Mouse (Mus musculus) thymus, adult 2 months (tissue): Measurements from ENCODE around the gene Cnfn. TPM values are rescaled to one million over a fixed set of nuclear protein-coding genes. Genes with fewer than 3 reads are reported as not detected.

Source experiments
- DNase-seq: peaks from one replicate; pipeline ENCODE4 v3.0.0; 2021
- H3K27ac ChIP-seq: fragments of 200-500 bp; 2 replicates; pipeline ENCODE4 v1.5.1; 2012; ENCODE audit warnings: low read length, control low read depth; ENCODE audit not compliant: control insufficient read depth, insufficient read depth
- H3K27me3 ChIP-seq: fragments of 200-500 bp; 2 replicates; pipeline ENCODE4 v1.6.1; 2012; ENCODE audit warnings: mild to moderate bottlenecking, low read length, moderate library complexity, mixed read lengths; ENCODE audit not compliant: control insufficient read depth, insufficient read depth
- H3K36me3 ChIP-seq: fragments of 200-500 bp; 2 replicates; pipeline ENCODE4 v1.6.1; 2012; ENCODE audit warnings: mild to moderate bottlenecking, low read length, moderate library complexity; ENCODE audit not compliant: control insufficient read depth, insufficient read depth
- H3K4me1 ChIP-seq: fragments of 200-500 bp; replicated peaks from 2 replicates; pipeline ENCODE4 v1.6.1; 2012; ENCODE audit warnings: low read length; ENCODE audit not compliant: control insufficient read depth, insufficient read depth
- H3K4me3 ChIP-seq: fragments of 200-500 bp; 2 replicates; pipeline ENCODE4 v1.5.1; 2012; ENCODE audit warnings: mild to moderate bottlenecking, low read length, control low read depth, moderate library complexity; ENCODE audit not compliant: control insufficient read depth, insufficient read depth
- CTCF ChIP-seq: fragments of 200-500 bp; IDR thresholded peaks from 2 replicates; pipeline ENCODE4 v1.5.1; 2012; ENCODE audit warnings: mild to moderate bottlenecking, control low read depth, low read length, moderate library complexity, borderline replicate concordance; ENCODE audit not compliant: control insufficient read depth, poor library complexity, insufficient read depth; ENCODE audit errors: extremely low read depth
- POLR2A ChIP-seq: fragments of 200-500 bp; IDR thresholded peaks from 2 replicates; pipeline ENCODE4 v1.6.1; 2012; ENCODE audit warnings: mild to moderate bottlenecking, low read length, control low read depth, moderate library complexity; ENCODE audit not compliant: control insufficient read depth, poor library complexity, insufficient read depth; ENCODE audit errors: extremely low read depth
- WGBS: fragments of 180-500 bp; shearing (Covaris S2); methylation state at CpG from one replicate; pipeline ENCODE4 v1.1.7; 2018; 5-methylcytosine and 5-hydroxymethylcytosine counted together
- polyA plus RNA-seq: library from polyadenylated mRNA; depleted of rRNA; stranded (reverse); fragments of >200 nt; gene quantifications from 2 replicates; pipeline ENCODE4 v1.2.3, GENCODE M21; 2012; rRNA removed

The Cnfn gene
- polyA plus RNA-seq, 1 experiment, result 20.6 TPM

- WGBS, result 98% methylated on average over 2 of the region's 2 CpGs
- H3K4me1 ChIP-seq, result no peaks in the 10 kb centered on the region
- no peaks in the 10 kb centered on the region for H3K27me3 ChIP-seq
- no peaks in the 10 kb centered on the region for H3K36me3 ChIP-seq
- DNase-seq, result no peak
- TF ChIP-seq CTCF (no peak), POLR2A (no peak)
- H3K27ac ChIP-seq, result no peak overlapping the region
- H3K4me3 ChIP-seq, result no peak overlapping the region
Observed at GRCm38 (mm10) chr7:25323219-25323618, 46.3 kb downstream of the Cnfn start.

GRCm38 (mm10) chr7:25322058-25322484 is 47.5 kb downstream of the Cnfn start:
- no peak for TF ChIP-seq CTCF
- no peak for TF ChIP-seq POLR2A
- H3K27me3 ChIP-seq, result no peaks in the 10 kb centered on the region
- H3K4me1 ChIP-seq, result no peaks in the 10 kb centered on the region
- no peaks in the 10 kb centered on the region for H3K36me3 ChIP-seq
- no peak overlapping the region for H3K27ac ChIP-seq
- WGBS, result 89% methylated on average over 6 of the region's 6 CpGs
- DNase-seq, result no peak
- no peak overlapping the region for H3K4me3 ChIP-seq

Other genes starting within 250 kb of the Cnfn start
- 5.6 and 5.7 TPM in 2 replicates for gene Pou2f2, start 190.0 kb downstream of the Cnfn start, polyA plus RNA-seq
- gene Dedd2, start 149.1 kb downstream of the Cnfn start, polyA plus RNA-seq, result 93.6 and 102 TPM in 2 replicates
- 38.2 and 46.5 TPM in 2 replicates for gene Zfp526, start 148.3 kb downstream of the Cnfn start, polyA plus RNA-seq
- gene Gsk3a, start 131.9 kb downstream of the Cnfn start, polyA plus RNA-seq, result 332 and 343 TPM in 2 replicates
- 59.4 and 60.4 TPM in 2 replicates for gene Erf, start 119.0 kb downstream of the Cnfn start, polyA plus RNA-seq
- gene Cic, start 102.0 kb downstream of the Cnfn start, polyA plus RNA-seq, result 270 and 297 TPM in 2 replicates
- gene Pafah1b3, start 71.7 kb downstream of the Cnfn start, polyA plus RNA-seq, result 138 and 140 TPM in 2 replicates
- gene Prr19, start 68.3 kb downstream of the Cnfn start, polyA plus RNA-seq, result 0.08 TPM in 1 of 2 replicates, not detected in the other
- gene Tmem145, start 63.6 kb downstream of the Cnfn start, polyA plus RNA-seq, result 0.08 and 0.13 TPM in 2 replicates
- gene Megf8, start 52.6 kb downstream of the Cnfn start, polyA plus RNA-seq, result 11.9 and 14.8 TPM in 2 replicates
- gene Lipe, start 29.0 kb upstream of the Cnfn start, polyA plus RNA-seq, result 75.3 and 91.6 TPM in 2 replicates
- gene Cxcl17, start 43.2 kb upstream of the Cnfn start, polyA plus RNA-seq, result 0.56 and 1.2 TPM in 2 replicates
- gene Ceacam1, start 107.9 kb upstream of the Cnfn start, polyA plus RNA-seq, result 5.0 and 5.8 TPM in 2 replicates
- 0.22 TPM in 1 of 2 replicates, not detected in the other for gene Ceacam2, start 170.1 kb upstream of the Cnfn start, polyA plus RNA-seq
- gene Erich4, start 246.2 kb upstream of the Cnfn start, polyA plus RNA-seq, result not detected in 2 replicates
- 80.2 and 86.2 TPM in 2 replicates for gene Dmac2, start 249.7 kb upstream of the Cnfn start, polyA plus RNA-seq